Mouse (Mus musculus) hindbrain, embryonic 11.5 days (tissue): ENCODE measurements around the gene Hjurp. TPM values are rescaled to one million over a fixed set of nuclear protein-coding genes. Genes with fewer than 3 reads are reported as not detected.

Experiments used
- ATAC-seq: fragments of 200-750 bp; cut with Nextera tagmentation; 2 replicates; pipeline ENCODE4 v1.8.0; 2017; ENCODE audit warnings: mild to moderate bottlenecking, moderate TSS enrichment, moderate library complexity; ENCODE audit not compliant: low FRiP score
- DNase-seq: peaks from one replicate; pipeline ENCODE4 v3.0.0-alpha.2; 2015; ENCODE audit warnings: low spot score
- H3K27ac ChIP-seq: fragments of 300-500 bp; sonication (generic); 2 replicates; pipeline ENCODE4 v1.5.1; 2014; ENCODE audit warnings: mild to moderate bottlenecking, low read depth, low read length
- H3K27me3 ChIP-seq: fragments of 300-500 bp; sonication (generic); 2 replicates; pipeline ENCODE4 v1.6.1; 2014; ENCODE audit warnings: mild to moderate bottlenecking, low read length, moderate library complexity, mixed read lengths; ENCODE audit not compliant: control insufficient read depth, insufficient read depth
- H3K36me3 ChIP-seq: fragments of 300-500 bp; sonication (generic); 2 replicates; pipeline ENCODE4 v1.6.1; 2014; ENCODE audit warnings: mild to moderate bottlenecking, low read length, moderate library complexity, mixed read lengths; ENCODE audit not compliant: control insufficient read depth, insufficient read depth
- H3K4me1 ChIP-seq: fragments of 300-500 bp; sonication (generic); replicated peaks from 2 replicates; pipeline ENCODE4 v1.6.1; 2014; ENCODE audit warnings: low read length, mixed read lengths; ENCODE audit not compliant: control insufficient read depth, insufficient read depth
- H3K4me2 ChIP-seq: fragments of 300-500 bp; sonication (generic); replicated peaks from 2 replicates; pipeline ENCODE4 v1.6.1; 2014; ENCODE audit warnings: mild to moderate bottlenecking, low read depth, low read length
- H3K4me3 ChIP-seq: fragments of 300-500 bp; sonication (generic); 2 replicates; pipeline ENCODE4 v1.5.1; 2014; ENCODE audit warnings: low read depth, low read length
- H3K9ac ChIP-seq: fragments of 300-500 bp; sonication (generic); 2 replicates; pipeline ENCODE4 v1.6.1; 2014; ENCODE audit warnings: low read depth, low read length
- H3K9me3 ChIP-seq: fragments of 300-500 bp; sonication (generic); 2 replicates; pipeline ENCODE4 v1.6.1; 2016; ENCODE audit warnings: low read length; ENCODE audit not compliant: control insufficient read depth
- WGBS: fragments of 180-500 bp; shearing (Covaris S2); extraction: QIAGEN DNeasy Blood & Tissue Kit; methylation state at CpG from one replicate; pipeline ENCODE4 v1.1.7; 2014; 5-methylcytosine and 5-hydroxymethylcytosine counted together
- polyA plus RNA-seq: library from polyadenylated mRNA; unstranded; fragments of >200 nt; fragmentation: Nextera tagmentation; extraction: Ambion mirVana; gene quantifications from 2 replicates; pipeline ENCODE4 v1.2.1, GENCODE M21; 2014

Gene Hjurp
- polyA plus RNA-seq, 1 experiment from 2014 or later: 136 TPM

DNA sequence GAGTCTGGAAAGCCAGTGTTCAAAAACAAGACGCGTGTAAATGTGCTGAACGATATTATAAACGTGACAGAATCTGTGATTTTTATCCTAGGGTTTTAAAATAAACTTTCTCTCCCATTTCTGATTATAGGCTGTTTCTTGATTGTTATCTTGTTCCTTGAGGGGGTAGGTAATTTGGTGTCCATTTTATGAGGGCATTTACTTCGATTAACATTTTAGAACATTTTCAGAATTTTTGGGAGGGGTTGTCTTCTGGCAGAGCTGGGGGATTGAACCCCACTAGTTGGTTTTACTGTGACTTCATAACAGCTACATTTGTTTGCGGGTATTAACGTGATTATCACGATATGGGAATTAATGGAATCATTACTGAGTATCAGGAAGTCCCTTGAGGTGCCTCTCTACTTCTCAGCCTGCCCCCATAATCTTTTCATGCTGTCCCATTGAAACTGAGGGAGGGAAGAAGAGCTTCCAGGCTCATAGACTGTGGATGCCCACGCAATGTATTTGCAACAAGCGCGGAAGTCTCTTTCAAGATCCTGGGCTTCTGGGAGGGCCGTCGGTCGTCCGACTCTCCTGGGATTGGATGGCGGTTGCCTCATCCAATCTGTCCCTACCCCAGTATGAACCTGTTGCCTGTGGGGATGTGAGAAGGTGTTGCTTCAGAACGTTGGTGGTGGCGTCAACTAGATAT is 532 bp upstream of the Hjurp start:
- Histone ChIP-seq H3K4me2 (peak overlapping the region; percentile 59), H3K36me3 (peaks cover 19% of the 10 kb centered on the region), H3K9me3 (peaks cover 10% of the 10 kb centered on the region), H3K27ac (no peak overlapping the region), H3K4me3 (peak overlapping the region; percentile 60), H3K27me3 (no peaks in the 10 kb centered on the region), H3K9ac (peak overlapping the region; percentile 70), H3K4me1 (peaks cover 17% of the 10 kb centered on the region)
- peak; percentile 17 for ATAC-seq
- 66% methylated on average over 18 of the region's 18 CpGs for WGBS
- no peak for DNase-seq

DNA sequence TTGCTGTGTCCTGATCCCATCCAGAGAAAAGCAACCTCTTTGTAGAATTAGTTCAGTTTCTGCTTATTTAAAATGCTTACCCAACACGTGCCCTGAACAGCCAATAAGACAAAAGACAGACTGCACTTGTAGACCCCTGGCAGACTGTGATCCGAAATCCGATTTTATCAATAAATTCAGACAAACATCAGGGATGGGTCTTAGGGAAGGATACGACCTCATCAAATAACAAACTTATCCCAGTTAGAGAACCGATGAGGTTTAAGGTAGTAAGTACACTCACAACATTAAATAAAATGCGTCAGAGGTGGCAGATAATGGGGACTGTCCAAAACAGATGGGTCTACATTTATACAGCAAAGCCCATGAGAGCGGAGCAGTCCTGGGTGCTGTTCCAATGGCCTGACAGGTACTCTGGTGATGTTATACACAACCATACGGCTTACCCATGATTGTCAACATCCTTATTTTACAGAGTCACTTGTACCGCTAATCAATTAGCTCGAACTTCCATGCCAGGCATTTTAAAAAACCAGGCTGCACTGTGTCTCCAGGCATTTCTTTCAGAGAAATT is 822 bp downstream of the Hjurp start:
- Histone ChIP-seq H3K27me3 (no peaks in the 10 kb centered on the region), H3K4me2 (peak overlapping the region; percentile 59), H3K9ac (peak overlapping the region; percentile 70), H3K36me3 (peaks cover 29% of the 10 kb centered on the region), H3K4me1 (peaks cover 17% of the 10 kb centered on the region), H3K9me3 (peaks cover 5% of the 10 kb centered on the region), H3K4me3 (peak overlapping the region; percentile 60), H3K27ac (peak overlapping the region; percentile 60)
- peak; percentile 52 for ATAC-seq
- DNase-seq: no peak
- WGBS: 35% methylated on average over 10 of the region's 10 CpGs

DNA sequence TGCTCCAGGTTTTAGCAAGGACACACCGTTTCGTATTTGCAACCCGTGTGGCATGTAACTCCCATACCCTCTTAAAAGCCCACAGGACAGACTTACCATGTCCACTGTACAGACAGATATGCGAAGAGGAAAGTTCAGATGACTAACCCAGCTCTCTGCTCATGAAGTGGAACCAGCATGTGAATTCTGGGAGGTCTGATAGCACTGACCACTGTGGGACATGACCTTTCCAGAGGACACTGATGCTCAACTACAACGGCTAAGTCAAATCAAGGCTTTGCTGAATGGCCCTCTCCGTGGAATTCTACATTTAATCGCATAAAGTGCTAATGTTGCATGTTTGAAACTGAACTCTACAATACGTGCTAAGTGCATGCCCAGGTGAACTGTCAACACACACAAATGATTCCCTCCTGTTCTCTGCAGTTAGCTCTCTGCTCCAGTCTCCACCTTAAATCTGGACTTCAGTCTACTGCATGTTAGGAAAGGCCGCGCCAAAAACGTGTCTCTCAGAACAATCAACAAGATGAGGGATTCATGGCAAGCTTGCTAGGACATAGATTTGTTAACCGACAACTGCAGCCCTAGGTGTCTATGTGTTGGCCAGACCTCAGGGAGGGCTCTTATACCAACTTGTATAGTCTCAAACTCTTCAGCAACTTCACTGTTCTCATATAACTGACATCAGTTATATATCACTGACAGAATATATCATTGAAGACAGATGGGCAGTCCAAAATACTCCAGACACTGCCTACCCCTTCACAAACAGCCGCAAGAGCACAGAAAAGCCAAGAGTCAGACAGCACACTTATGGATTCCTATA is 1.5 kb downstream of the Hjurp start:
- H3K4me3 ChIP-seq: peak overlapping the region; percentile 60
- H3K4me2 ChIP-seq: peak overlapping the region; percentile 59
- peaks cover 17% of the 10 kb centered on the region for H3K4me1 ChIP-seq
- H3K27me3 ChIP-seq: no peaks in the 10 kb centered on the region
- WGBS: 71% methylated on average over 13 of the region's 13 CpGs
- H3K36me3 ChIP-seq: peaks cover 33% of the 10 kb centered on the region
- peaks cover 3% of the 10 kb centered on the region; the same call in 1 of the 2 replicates for H3K9me3 ChIP-seq
- DNase-seq: no peak
- no peak overlapping the region for H3K27ac ChIP-seq
- H3K9ac ChIP-seq: peak overlapping the region; percentile 70
- ATAC-seq: no peak

DNA sequence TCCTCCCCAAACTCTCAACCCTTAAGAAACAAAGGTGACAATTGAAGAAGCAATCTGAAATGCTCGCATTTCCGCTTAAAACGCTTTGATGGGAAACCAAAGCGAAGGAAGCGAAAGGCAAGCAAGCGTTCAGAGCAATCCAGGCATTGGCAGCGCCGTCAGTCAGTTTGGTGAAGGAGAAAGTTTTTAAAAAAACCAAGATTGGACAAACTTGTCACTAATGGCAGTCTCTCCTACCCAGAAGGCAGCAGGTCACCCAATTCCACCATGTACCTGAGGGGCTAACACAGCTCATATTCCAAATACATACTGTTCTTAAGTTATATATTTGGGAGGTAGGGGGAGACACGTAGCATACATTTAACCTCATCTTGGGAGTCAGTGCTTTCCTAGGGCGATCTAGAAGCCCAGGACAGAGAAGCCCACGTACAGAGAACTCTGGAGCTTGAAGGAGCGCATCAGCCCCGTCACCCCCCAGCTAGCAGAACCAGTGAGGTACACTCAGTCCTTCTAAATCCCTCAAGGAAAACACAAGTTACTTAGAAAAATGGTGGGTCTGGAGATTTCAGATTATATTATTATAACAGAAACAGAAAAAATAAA is 2.3 kb downstream of the Hjurp start:
- H3K4me2 ChIP-seq: no peak overlapping the region
- H3K9me3 ChIP-seq: peaks cover 3% of the 10 kb centered on the region; the same call in 1 of the 2 replicates
- H3K27ac ChIP-seq: no peak overlapping the region
- H3K4me1 ChIP-seq: peaks cover 17% of the 10 kb centered on the region
- no peak overlapping the region; the same call in 1 of the 2 replicates for H3K4me3 ChIP-seq
- peak overlapping the region; percentile 0; the same call in 1 of the 2 replicates for H3K9ac ChIP-seq
- WGBS: 70% methylated on average over 13 of the region's 13 CpGs
- DNase-seq (no peak), ATAC-seq (no peak)
- H3K36me3 ChIP-seq: peaks cover 33% of the 10 kb centered on the region
- H3K27me3 ChIP-seq: no peaks in the 10 kb centered on the region

DNA sequence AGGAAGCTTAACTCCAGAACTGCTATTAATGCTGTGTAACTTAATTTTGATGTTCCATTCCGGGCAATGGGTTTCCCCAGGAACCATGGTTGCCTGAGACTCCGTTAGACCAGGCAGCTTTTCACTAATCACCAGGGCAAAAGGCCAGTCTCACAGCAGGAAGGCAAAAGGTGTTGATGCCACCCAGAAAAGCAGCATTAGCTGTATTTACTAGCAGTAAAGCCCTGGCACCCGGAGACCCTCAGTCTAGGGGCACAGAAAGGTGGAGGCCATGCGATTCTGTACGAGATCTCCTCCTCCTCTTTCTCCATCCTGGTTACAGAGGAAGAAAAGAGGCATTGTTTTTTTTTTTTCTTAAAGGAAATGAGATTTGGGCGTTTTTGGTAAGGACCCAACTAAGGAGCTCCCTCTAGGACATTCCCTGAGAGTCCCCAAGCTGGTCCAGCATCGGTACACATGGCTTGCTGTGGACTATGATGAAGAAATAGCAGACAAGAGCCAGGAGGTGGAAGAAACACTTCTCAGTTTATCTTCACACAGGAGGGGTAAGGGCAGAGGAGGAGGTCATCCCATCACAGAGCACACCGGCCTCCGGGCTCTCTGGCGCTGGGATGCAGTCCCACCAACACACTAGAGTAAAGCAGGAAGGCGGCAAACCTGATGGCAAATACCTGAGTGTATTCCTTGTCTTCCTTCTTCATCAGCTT is 2.9 kb downstream of the Hjurp start:
- WGBS: 77% methylated on average over 11 of the region's 11 CpGs
- no peaks in the 10 kb centered on the region for H3K27me3 ChIP-seq
- H3K36me3 ChIP-seq: peaks cover 38% of the 10 kb centered on the region
- H3K9ac ChIP-seq: peak overlapping the region; percentile 0; the same call in 1 of the 2 replicates
- peaks cover 17% of the 10 kb centered on the region for H3K4me1 ChIP-seq
- no peak overlapping the region for H3K4me3 ChIP-seq
- DNase-seq (no peak), ATAC-seq (no peak)
- H3K27ac ChIP-seq: no peak overlapping the region
- no peak overlapping the region for H3K4me2 ChIP-seq
- H3K9me3 ChIP-seq: peaks cover 3% of the 10 kb centered on the region; the same call in 1 of the 2 replicates

DNA sequence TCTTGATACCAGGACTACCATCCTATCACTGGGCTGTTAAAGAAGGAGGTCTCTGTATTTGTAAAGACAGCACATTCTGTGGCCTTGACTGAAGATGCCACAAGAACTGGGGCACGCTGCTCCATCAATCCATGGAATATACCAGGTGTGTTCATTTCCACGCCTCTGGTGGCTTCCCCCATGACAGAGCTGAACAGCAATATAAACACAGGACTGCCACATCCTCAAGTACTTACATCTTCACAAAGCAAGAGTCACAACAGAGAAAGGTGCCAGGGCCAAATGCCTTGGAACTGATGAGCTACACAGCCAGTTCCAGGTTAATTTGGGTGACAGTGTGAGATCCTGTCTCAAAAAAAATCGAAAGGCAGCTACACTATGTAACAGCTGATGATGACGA is 3.6 kb downstream of the Hjurp start:
- H3K27me3 ChIP-seq: no peaks in the 10 kb centered on the region
- H3K4me1 ChIP-seq: peaks cover 17% of the 10 kb centered on the region
- WGBS: 83% methylated on average over 4 of the region's 4 CpGs
- no peak overlapping the region for H3K27ac ChIP-seq
- no peak overlapping the region for H3K9ac ChIP-seq
- H3K36me3 ChIP-seq: peaks cover 44% of the 10 kb centered on the region
- H3K4me3 ChIP-seq: no peak overlapping the region
- ATAC-seq (no peak), DNase-seq (no peak)
- H3K9me3 ChIP-seq: peaks cover 3% of the 10 kb centered on the region; the same call in 1 of the 2 replicates
- H3K4me2 ChIP-seq: no peak overlapping the region

DNA sequence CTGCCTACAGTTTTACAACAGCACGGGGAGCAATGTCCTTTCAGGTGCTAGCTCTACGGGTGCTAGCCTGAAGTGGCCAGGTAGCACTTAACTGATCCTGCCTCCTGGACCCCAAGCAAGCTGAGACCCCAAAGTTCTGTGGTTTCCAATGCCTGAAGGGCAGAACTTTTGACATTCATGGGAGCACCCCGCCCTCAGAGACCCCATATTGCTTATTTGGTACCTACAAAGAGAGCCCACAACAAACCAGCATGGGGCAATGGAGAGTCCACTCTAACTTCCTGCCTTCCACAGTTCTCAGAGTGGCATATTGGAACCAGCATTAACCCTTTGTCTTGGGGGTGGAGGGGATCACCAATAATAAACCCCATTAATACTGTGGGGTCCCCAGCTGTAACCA is 4.1 kb downstream of the Hjurp start:
- H3K9me3 ChIP-seq: peaks cover 3% of the 10 kb centered on the region; the same call in 1 of the 2 replicates
- H3K4me2 ChIP-seq: no peak overlapping the region
- H3K4me1 ChIP-seq: peaks cover 17% of the 10 kb centered on the region
- peaks cover 50% of the 10 kb centered on the region for H3K36me3 ChIP-seq
- no peak for DNase-seq
- H3K27me3 ChIP-seq: no peaks in the 10 kb centered on the region
- no peak overlapping the region for H3K9ac ChIP-seq
- ATAC-seq: no peak
- H3K4me3 ChIP-seq: no peak overlapping the region
- WGBS: 95% methylated on average over 3 of the region's 3 CpGs
- no peak overlapping the region for H3K27ac ChIP-seq

DNA sequence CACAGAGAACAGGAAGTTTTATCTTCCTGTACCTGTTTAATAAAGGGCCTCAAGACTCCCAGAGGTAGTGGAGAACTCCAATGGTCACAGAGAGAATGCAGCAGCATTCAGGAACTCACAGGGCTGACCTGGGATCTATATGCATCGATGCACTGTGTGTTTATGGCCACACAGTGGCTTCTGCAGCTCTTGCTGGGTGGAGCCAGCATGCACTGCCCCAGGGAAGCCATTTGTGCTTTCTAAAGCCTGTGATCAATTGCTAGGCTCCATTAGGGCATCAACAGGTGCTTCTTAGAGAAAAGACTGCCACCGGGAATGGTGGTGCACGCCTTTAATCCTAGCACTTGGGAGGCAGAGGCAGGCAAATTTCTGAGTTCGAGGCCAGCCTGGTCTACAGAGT is 4.6 kb downstream of the Hjurp start:
- ATAC-seq (no peak), DNase-seq (no peak)
- WGBS: 65% methylated on average over 4 of the region's 4 CpGs
- H3K4me2 ChIP-seq: no peak overlapping the region
- no peak overlapping the region for H3K9ac ChIP-seq
- H3K27me3 ChIP-seq: no peaks in the 10 kb centered on the region
- peaks cover 17% of the 10 kb centered on the region for H3K4me1 ChIP-seq
- H3K36me3 ChIP-seq: peaks cover 54% of the 10 kb centered on the region
- no peak overlapping the region for H3K4me3 ChIP-seq
- no peak overlapping the region for H3K27ac ChIP-seq
- H3K9me3 ChIP-seq: peaks cover 3% of the 10 kb centered on the region; the same call in 1 of the 2 replicates
